Mouse (Mus musculus): ENCODE results near the gene Kcnn1.

The Kcnn1 gene

DNA sequence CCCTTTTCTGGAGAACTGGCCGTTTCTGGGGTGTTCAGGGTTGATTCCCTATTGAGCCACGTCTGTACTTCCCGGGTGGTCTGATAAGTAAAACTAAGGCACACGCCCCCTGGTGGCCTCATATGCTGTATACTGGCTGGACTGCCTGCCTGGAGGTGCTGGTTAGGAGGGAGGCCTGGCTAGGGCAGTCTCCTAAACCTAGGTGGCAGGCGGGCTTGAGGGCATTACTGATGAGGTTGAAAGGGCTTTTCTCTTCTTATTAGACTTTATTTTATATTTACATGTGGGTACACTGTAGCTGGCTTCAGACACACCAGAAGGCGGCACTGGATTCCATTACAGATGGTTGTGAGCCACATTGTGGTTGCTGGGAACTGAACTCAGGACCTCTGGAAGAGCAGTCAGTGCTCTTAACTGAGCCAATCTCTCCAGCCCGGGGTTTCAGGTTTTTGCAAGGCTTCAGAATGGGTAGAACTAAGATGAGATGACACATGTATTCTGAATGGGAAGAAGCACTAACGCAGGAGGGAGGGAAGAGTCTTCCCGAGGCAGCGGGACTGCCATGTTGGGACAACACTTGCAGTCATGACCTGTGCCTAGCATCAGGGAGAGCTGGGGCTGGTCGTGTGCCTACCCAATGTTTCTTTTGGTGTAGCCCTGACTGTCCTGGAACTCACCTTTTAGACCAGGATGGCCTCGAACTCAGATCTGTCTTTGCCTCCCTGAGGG, 30.8 kb upstream of the Kcnn1 start:
- peak; percentile 94 for DNase-seq (ENCODE audit: low read depth, low spot score)

GRCm38 (mm10) chr8:70892896-70893655, 30.0 kb upstream of the Kcnn1 start:
- no peak for DNase-seq (ENCODE audit: low read depth, low spot score)

DNA sequence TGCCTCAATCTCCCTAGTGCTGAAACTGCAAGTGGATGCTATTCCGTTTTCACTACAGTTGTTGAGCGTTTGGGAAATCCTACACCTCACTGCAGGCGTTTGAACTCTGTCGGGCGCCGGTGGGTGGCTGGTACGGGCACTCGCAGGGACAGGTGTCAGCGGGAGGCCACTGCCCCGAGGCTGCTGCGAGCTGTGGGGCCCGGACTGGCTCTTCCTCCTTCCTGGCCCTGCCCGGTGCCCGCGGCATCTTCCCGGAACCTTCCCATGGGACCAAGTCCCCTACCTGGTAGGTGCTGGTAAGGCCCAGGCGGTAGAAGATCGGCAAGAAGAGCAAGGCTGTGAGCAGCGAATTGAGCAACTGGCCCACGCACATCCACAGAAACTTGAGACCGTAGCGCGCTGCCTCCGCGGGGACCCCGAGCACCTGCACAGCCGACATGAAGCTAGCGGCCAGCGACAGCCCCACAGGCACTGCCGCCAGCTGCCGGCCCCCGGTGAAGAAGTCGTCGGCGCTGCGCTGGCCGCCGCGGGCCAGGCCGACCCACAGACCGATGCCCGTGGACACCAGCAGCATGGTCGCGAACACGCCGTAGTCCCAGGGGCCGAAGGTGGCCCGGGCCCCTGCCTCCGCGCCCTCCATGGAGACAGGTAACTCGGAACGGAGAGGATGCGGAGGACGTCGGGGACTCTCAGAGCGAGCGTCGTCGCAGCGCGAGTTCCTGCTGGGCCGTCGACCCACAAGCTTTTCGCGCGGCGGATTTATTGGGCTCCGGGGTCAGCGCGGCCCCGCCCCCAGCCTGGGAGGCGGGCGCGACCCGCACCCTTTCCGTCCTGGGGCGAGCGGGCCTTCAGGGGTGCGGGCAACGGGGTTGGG, 29.2 kb upstream of the Kcnn1 start, which contains the start of gene Slc5a5:
Gene Slc5a5 (minus strand): TSS at position 736 of the 874 bp plus-strand sequence.
- DNase-seq (ENCODE audit: low read depth, low spot score), result no peak

DNA sequence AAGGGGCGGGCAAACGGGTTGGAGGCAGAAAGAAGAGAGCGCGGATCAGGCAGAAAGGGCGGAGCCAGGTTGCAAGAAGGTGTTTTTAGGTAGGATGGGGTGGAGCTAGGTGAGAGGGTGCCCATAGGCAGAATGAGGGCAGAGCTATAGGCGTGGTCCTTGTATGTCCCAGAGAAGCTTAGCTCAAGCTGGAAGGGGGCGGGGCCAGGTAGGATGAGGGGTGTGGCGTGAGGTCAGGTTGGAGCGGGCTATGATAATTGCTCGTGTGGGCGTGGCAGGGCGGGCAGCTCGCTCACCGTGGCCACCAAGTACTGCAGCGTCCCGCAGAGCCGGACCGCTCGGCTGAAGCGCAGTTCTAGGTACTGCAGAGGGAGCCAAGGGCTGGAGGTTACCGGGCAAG, 28.3 kb upstream of the Kcnn1 start:
- DNase-seq (ENCODE audit: low read depth, low spot score), result peak; percentile 97

DNA sequence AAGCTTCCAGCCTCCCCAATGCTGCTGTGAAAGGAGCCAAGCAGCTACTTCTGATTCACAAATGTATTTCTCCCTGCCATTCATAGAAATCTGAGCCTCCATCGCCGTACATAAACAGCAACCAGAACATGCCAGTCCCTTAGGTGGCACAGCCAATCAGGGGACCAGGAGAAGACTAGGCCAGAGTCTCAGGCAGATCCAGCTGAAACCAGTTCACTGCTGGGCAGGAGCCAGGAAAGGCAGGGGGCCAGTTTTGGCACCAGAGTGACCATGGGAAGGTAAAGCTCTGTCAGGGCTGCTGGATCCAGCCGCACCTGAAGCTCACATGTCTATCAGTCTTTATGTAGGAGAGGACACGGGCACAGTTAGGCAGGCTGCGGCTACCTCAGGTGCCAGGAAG, 27.6 kb upstream of the Kcnn1 start:
- no peak for DNase-seq (ENCODE audit: low read depth, low spot score)

GRCm38 (mm10) chr8:70887669-70888068, 24.6 kb upstream of the Kcnn1 start:
- DNase-seq (ENCODE audit: low read depth, low spot score), result peak; percentile 85

GRCm38 (mm10) chr8:70885612-70886011, 22.6 kb upstream of the Kcnn1 start:
- DNase-seq (ENCODE audit: low read depth, low spot score), result peak; percentile 73

GRCm38 (mm10) chr8:70884683-70885082, 21.6 kb upstream of the Kcnn1 start:
- no peak for DNase-seq (ENCODE audit: low read depth, low spot score)

DNA sequence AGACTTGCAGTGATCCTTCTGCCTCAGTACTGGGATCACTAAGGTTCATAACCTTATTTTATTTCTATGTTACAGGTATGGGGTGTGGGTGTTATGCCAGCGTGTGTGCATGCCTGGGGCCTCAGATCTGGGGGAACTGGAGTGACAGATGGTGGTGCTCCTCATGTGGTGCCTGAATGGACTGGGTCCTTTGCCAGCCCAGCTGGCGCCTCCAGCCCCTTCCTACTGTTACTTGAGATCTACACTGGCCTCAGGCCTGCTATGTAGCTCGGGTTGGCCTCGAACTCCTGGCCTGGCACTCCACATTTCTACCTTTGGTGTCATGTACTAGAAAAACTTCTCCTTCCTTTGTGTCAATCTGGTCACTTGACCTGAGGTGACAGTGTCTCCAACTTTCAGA, 21.1 kb upstream of the Kcnn1 start:
- DNase-seq (ENCODE audit: low read depth, low spot score), result no peak

DNA sequence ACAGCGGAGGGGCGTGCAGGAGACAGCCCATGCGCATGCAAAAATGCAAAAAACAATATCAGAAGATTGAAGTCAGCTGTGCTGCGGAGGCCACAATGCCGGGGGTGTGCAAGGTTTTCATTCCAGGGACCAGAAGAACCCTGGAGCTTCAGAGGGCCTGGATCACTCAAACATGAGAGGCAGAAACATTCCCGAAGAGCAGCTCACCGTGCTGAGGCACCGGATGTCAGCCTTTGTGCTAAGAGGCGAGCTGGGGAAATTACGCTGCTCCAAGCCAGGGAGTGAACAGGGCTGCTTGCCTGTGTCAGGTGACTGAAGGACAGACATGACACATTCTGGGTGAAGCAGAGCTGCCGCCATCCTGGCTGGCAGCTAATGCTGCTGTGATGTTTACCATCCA, 17.5 kb upstream of the Kcnn1 start:
- DNase-seq (ENCODE audit: low read depth, low spot score), result peak; percentile 67

- peak; percentile 80 for DNase-seq (ENCODE audit: low read depth, low spot score)
Measured at GRCm38 (mm10) chr8:70880126-70880525, 17.1 kb upstream of the Kcnn1 start.

DNA sequence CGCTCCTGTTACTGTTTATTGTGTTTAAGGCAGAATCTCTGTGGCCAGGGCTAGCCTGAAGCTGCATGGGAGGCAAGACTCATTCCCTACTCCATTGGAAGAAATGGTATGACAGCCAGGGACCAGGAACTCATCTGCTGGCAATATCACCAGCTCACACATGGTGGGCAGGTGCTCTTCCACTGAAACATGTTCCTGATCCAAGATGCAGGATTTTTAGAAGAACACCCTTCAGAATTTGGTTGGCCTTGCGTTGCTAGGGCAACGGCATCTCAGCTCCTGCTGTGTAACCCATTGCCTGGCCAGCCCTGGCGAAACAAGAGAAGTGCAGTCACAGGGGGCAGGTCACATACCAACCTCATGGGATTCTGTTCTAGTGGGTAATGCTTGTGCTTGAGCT, 16.4 kb upstream of the Kcnn1 start:
- DNase-seq (ENCODE audit: low read depth, low spot score), result peak; percentile 65

- DNase-seq (ENCODE audit: low read depth, low spot score), result no peak
Measured at GRCm38 (mm10) chr8:70878178-70878577, 15.1 kb upstream of the Kcnn1 start.

GRCm38 (mm10) chr8:70876382-70876781, 13.3 kb upstream of the Kcnn1 start:
- peak; percentile 69 for DNase-seq (ENCODE audit: low read depth, low spot score)

GRCm38 (mm10) chr8:70874441-70874840, 11.4 kb upstream of the Kcnn1 start:
- DNase-seq (ENCODE audit: low read depth, low spot score), result no peak

DNA sequence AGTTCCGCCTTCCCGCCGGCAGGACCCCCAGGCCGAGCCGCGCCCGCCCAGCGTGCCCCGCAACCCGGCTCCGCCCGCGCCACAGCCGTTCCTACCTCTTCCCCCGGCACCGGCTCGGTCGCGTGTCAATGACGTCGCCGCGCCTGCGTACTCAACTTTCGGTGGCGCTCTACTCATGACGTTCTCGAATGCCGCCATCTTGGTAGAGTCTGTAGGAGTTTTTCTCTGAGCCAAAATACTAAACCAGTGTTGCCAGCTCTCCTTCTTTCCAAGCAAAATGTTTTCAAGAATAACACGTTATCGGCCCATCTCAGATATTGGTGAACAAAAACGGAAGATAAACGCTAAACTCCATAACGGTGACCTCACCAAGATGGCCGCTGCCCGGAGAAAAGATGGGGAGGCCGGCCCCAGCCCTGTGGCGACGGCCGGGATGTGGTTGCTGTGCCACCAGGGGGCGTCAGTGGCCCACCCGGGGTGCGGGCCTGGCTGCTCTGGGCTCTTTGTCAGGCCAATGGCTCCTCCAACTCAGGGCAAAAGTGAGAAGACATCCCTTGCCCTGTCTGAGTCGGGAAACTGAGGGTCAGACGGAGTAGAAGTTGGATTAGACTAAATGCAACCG, 10.4 kb upstream of the Kcnn1 start, which contains the start of gene Ccdc124:
Gene Ccdc124 (minus strand): TSS at position 572 of the 622 bp plus-strand sequence.
- peak; percentile 94 for DNase-seq (ENCODE audit: low read depth, low spot score)

- no peak for DNase-seq (ENCODE audit: low read depth, low spot score)
Measured at GRCm38 (mm10) chr8:70872643-70873363, 9.7 kb upstream of the Kcnn1 start.

DNA sequence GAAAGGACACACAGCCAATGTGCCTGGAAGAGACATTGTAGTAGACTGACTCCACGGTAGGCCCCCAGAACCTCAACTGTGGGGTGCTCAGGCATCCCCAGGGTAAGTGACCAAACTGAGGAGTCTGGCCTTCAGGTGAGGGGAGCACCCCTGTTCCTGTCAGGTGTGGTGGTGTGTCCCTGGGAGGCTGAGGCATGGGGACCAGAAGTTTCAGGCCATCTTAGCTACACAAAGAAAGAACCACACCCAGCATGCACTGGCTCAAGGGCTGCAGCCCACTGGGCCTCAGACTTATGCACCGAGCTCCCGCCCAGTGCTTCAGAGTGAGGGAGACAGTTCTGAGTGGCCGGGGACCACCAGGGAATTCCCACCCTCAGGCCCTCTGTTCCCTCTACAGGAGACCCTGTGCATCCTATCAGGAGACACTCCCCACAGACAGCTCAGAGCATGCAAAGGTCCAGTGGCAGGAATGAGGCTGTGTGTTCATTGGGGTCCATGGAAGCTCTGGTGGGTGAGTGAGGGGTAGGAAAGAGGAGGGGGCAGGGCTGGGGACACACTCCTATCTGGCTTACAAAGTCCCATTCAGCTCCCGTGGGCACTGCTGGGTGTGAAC, 8.2 kb upstream of the Kcnn1 start:
- DNase-seq (ENCODE audit: low read depth, low spot score), result no peak

- DNase-seq (ENCODE audit: low read depth, low spot score), result peak; percentile 85
Measured at GRCm38 (mm10) chr8:70869601-70870041, 6.6 kb upstream of the Kcnn1 start.

GRCm38 (mm10) chr8:70869199-70869571, 6.1 kb upstream of the Kcnn1 start:
- no peak for DNase-seq (ENCODE audit: low read depth, low spot score)

All from R1 (cell line).